Mouse (Mus musculus) monocyte, adult 5-6 weeks (primary cell): Measurements from ENCODE around the gene Klf12. TPM values are rescaled to one million over a fixed set of nuclear protein-coding genes. Genes with fewer than 3 reads are reported as not detected.

Source experiments
- ATAC-seq: fragments of 153-309, 156-312 bp; replicated peaks from 2 replicates; pipeline ENCODE4 v1.8.0; 2017; ENCODE audit warnings: mild to moderate bottlenecking; ENCODE audit not compliant: low TSS enrichment, insufficient number of reproducible peaks, severe bottlenecking, poor library complexity, low FRiP score
- total RNA-seq: library from RNA; stranded (forward); fragments of 200-1000, 200-491, 200-594 nt; gene quantifications from 3 replicates; pipeline ENCODE4 v1.2.3, GENCODE M21; 2017

Gene Klf12
- total RNA-seq, 1 experiment from 2014 or later = 2.5 TPM

- ATAC-seq = no peak
Observed at GRCm38 (mm10) chr14:100189490-100190197, 94.8 kb downstream of the Klf12 start.

- no peak for ATAC-seq
Observed at GRCm38 (mm10) chr14:100187372-100187771, 97.1 kb downstream of the Klf12 start.

GRCm38 (mm10) chr14:100177796-100178195 is 106.7 kb downstream of the Klf12 start:
- no peak for ATAC-seq

- no peak for ATAC-seq
Observed at GRCm38 (mm10) chr14:100165075-100165474, 119.4 kb downstream of the Klf12 start.

- no peak for ATAC-seq
Observed at GRCm38 (mm10) chr14:100156639-100157038, 127.8 kb downstream of the Klf12 start.

- no peak for ATAC-seq
Observed at GRCm38 (mm10) chr14:100147666-100148065, 136.8 kb downstream of the Klf12 start.

- no peak for ATAC-seq
Observed at GRCm38 (mm10) chr14:100140370-100140769, 144.1 kb downstream of the Klf12 start.

- ATAC-seq = no peak
Observed at GRCm38 (mm10) chr14:100134304-100134703, 150.2 kb downstream of the Klf12 start.

GRCm38 (mm10) chr14:100132479-100132878 is 152.0 kb downstream of the Klf12 start:
- no peak for ATAC-seq

- no peak for ATAC-seq
Observed at GRCm38 (mm10) chr14:100126126-100126525, 158.4 kb downstream of the Klf12 start.

GRCm38 (mm10) chr14:100121075-100121474 is 163.4 kb downstream of the Klf12 start:
- ATAC-seq = no peak

- ATAC-seq = no peak
Observed at GRCm38 (mm10) chr14:100119866-100120265, 164.6 kb downstream of the Klf12 start.

- ATAC-seq = no peak
Observed at GRCm38 (mm10) chr14:100113419-100113818, 171.1 kb downstream of the Klf12 start.

GRCm38 (mm10) chr14:100111735-100112134 is 172.7 kb downstream of the Klf12 start:
- ATAC-seq = no peak

GRCm38 (mm10) chr14:100109563-100109962 is 174.9 kb downstream of the Klf12 start:
- ATAC-seq = no peak

- ATAC-seq = no peak
Observed at GRCm38 (mm10) chr14:100105570-100105969, 178.9 kb downstream of the Klf12 start.

GRCm38 (mm10) chr14:100104818-100105217 is 179.7 kb downstream of the Klf12 start:
- no peak for ATAC-seq

- no peak for ATAC-seq
Observed at GRCm38 (mm10) chr14:100103818-100104217, 180.7 kb downstream of the Klf12 start.

- ATAC-seq = no peak
Observed at GRCm38 (mm10) chr14:100097208-100098189, 187.0 kb downstream of the Klf12 start.

- no peak for ATAC-seq
Observed at GRCm38 (mm10) chr14:100095730-100096129, 188.7 kb downstream of the Klf12 start.
